23 mouse cellular contexts compared by ENCODE assay signal in the genomic region with DNA sequence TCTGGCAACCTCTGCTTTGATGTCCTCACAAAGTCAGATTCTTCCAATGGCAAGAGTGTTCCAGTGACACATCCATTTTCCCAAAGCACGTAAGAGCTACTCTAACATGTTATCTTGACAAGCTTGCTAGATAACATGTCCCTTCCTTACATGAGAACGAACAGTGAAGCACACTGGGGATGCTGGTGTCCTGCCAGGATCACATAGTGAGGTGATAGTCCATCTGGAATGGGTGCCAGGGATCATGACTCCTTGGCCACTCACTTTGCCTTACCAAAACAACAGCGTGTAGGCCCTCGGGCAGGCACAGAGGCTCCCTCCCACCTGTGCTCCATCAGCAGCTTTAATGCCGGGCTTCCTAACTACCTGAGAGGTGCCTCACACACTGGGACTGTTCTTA.
"Had no signal": no experiment of that assay in that cellular context is flagged by ENCODE, and none has a peak within 500 bp of the region (broad histone marks: within the 10 kb centered on the region; RNA-seq: fewer than 3 reads in every experiment).

No protein-coding gene starts in this region.

- H3K27ac ChIP-seq: kidney, postnatal 0 days; limb, embryonic 12.5 days; limb, embryonic 15.5 days; liver, embryonic 14.5 days; lung, embryonic 15.5 days; midbrain, embryonic 10.5 days; midbrain, embryonic 13.5 days; neural tube, embryonic 13.5 days; stomach, embryonic 15.5 days had no signal

- DNase-seq: kidney, postnatal 4 days; left cerebral cortex, postnatal 4 days; lung, adult 18-20 months; lung, postnatal 36 days; retina, postnatal 1 day; right cerebral cortex, postnatal 25 days; spleen, adult 18-20 months; thymus, adult 2 months; thymus, postnatal 14 days; thymus, postnatal 4 days had no signal

- H3K4me2 ChIP-seq: limb, embryonic 12.5 days; limb, embryonic 15.5 days; lung, embryonic 15.5 days; midbrain, embryonic 13.5 days; neural tube, embryonic 13.5 days; stomach, embryonic 15.5 days had no signal

- H3K9me3 ChIP-seq: limb, embryonic 12.5 days; limb, embryonic 15.5 days; lung, embryonic 15.5 days; megakaryocyte, embryonic 14.5 days; midbrain, embryonic 10.5 days; midbrain, embryonic 13.5 days; neural tube, embryonic 13.5 days; stomach, embryonic 15.5 days had no signal

- ATAC-seq: intestine, postnatal 0 days; midbrain, embryonic 13.5 days; midbrain, embryonic 16.5 days had no signal

- H3K4me3 ChIP-seq: limb, embryonic 12.5 days; limb, embryonic 15.5 days; lung, embryonic 15.5 days; megakaryocyte, embryonic 14.5 days; midbrain, embryonic 10.5 days; midbrain, embryonic 13.5 days; myocyte; neural tube, embryonic 13.5 days; stomach, embryonic 15.5 days had no signal

- H3K4me1 ChIP-seq: midbrain, embryonic 10.5 days; midbrain, embryonic 13.5 days; neural tube, embryonic 13.5 days had no signal

- H3K9ac ChIP-seq: limb, embryonic 12.5 days; limb, embryonic 15.5 days; liver, embryonic 14.5 days; lung, embryonic 15.5 days; midbrain, embryonic 13.5 days; neural tube, embryonic 13.5 days; stomach, embryonic 15.5 days had no signal

- H3K27me3 ChIP-seq: limb, embryonic 12.5 days; limb, embryonic 15.5 days; lung, embryonic 15.5 days; megakaryocyte, embryonic 14.5 days; midbrain, embryonic 13.5 days; neural tube, embryonic 13.5 days; stomach, embryonic 15.5 days had no signal
